Mouse (Mus musculus) T-helper 17 cell (primary cell): ENCODE measurements around the gene Gm9508.

Experiments
- in situ Hi-C, 2 experiments: fragments of 300-600 bp; cut with MboI, MseI; formaldehyde crosslinking; loops; 1 replicate in 1 of 2; 2 replicates in 1 of 2; pipeline ENCODE4 v1.15.1; 2025; ENCODE audit warnings: high pct_unique_total_duplicates in 2 of 2

Gm9508 gene

DNA sequence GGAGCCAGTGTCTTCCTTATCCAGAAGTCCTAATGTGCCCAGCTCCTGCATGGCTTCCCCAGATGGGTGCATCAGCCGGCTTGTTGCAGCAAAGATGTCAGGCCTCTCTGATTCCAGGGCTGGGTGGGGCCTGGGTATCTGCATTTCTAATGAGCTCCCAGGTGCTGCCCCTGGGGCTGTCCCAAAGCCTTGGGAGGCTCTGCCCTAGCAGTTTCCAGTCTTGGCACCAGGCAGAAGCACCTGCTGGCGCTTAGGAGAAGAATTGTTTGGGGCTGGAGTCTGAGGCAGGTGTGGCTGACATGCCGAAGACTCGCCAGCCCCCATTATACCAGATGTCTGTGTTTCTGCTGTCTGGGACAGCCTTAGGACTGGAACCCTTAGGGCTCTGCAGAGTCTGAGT lies 26.3 kb downstream of the Gm9508 start:
- in situ Hi-C loops = loop anchor here in 1 of 2 experiments (10.0 kb wide), 1 partner anchor 1426 kb away; no protein-coding TSS in a partner anchor

DNA sequence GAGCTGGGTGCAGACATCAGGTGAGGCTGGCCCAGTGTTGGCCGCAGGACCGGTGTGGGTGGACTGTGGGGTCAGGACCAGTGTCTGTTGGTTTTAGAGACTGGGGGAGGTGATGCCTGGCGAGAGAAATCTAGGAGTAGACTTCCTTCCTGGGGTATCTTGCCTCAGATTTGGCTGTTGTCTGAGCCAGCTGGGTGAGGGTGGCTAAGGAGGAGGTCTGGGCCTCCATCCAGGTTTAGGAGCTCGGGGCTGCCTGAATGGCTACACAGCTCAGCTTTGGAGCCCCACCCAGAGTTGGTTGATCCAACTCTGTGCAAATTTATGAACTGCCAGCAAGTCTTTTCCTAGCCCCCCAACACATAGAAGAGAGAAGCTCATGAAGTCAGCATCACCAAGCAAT lies 29.6 kb downstream of the Gm9508 start:
- in situ Hi-C loops = no loop called here

DNA sequence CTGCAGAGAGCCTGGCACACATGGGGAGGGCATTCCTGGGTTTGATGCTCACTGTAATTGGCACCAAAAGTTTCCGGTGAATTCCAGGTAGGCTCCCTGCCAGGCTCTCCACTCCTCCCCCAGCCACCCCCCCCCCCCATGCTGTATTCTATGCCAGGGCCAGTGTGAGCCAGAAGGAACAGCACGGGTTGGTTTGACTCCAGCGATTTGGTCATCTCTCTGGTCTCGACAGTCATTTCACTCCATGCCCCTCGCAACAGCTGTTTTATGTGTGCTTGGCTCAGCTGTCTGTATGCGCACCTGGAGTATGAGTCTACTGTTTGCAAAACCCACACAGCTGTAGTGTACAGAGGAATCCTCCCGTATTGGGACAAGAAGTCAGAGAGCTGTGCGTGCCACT lies 30.7 kb downstream of the Gm9508 start:
- in situ Hi-C loops = no loop called here

DNA sequence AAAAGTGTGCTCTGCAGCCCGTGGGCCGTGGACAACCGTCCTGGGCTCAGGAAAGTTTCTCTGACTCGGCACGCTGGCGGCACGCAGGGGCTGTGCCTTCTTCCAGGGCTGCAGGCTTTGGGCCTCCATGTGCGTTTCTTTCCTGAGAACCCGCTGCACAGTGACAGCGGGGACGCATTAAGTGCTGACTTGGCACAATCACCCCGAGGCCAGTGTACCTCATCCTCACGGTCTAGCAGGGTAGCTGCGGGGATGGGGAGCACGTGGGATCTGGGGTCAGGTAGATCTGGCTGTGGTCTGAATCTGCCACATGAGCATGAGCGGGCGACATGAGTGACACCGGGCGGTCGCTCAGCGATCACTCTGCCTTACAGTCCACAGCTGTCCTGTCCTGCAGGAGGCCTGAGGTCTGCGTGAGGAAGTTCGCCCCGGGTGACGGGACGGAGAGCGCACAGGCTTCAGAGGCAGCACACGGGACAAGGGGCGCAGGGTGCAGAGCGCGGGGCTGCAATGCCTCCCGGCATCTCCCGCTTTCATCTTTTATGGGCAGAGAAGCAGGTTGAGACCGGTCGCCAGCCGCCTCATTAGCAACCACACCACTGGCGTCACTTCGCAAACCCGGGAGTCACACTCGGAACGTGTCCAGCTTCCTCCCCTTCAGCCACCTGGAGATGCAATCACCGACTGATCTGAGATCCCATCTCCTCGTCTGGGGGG lies 32.9 kb downstream of the Gm9508 start:
- in situ Hi-C loops = no loop called here

DNA sequence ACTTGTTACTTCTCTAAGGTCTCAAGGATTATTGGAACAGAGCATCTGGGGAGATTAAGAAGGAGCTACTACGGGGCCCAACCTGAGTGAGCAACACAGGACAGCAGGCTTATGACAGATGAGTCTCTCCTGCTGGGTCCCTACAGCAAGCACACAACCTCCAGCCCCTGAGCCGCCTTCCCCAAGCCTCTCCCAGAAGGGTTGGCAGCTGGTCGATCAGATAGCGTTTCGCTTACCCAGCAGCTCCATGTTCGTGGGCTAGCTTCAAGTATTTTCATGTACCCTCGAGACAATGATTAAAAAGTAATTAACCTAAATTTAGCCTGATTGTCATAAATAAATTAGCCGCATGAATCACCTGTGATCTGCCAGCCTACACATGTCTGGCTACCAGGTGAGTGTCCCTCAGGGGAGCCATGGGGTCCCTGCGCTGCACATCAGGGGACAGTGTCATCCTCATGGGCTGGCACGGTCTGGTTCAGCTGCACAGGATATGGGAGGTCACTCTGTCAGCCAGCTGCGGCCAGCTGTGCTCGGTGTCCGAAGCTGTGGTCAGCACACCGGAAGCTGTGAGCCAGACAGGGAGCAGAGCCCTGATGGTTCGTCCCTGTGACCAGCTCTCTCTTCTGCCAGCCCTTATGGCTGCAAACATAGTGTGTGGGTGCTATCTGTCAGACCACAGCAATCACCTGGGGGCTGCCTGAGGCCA lies 38.6 kb downstream of the Gm9508 start:
- in situ Hi-C loops = no loop called here

DNA sequence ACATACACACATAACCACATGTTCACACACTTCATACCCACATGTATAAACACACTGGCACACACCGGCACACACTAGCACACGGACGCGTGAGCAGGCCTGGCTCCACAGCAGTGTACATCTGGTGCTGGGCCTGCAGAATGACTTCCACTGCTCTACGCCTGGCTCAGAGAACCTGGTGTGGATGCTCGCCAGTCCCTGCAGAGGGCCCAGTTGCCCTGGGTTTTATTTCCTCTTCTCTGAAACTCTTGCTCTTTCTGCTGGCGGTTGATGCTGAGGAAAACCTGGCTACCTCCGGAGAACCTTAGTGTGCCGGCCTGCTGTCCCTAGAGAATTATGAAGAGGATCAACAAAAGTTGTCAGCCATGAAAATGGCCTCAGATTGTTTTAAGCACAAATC lies 45.0 kb downstream of the Gm9508 start:
- in situ Hi-C loops = no loop called here

DNA sequence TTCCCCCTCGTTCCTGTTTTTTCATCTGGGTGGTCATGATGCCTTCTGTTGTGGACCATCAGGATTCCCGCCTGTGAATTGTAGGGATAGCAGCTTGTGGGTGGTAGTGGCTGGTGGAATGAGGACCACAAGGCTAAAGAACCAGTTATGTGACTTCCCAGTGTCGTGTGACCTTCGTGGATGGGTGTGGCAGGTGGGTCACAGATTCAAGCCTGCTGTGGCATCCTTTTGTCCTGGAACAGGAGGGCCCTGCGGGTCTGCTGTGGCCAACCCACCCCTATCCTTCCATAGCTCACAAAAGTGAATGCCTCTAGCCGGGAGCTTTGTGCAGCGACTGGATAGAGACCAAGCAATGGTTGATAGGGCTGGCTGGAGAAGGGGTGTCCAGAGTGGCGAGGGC lies 49.1 kb downstream of the Gm9508 start:
- in situ Hi-C loops = loop anchor here in 1 of 2 experiments (10.0 kb wide), 1 partner anchor 1957 kb away; no protein-coding TSS in a partner anchor

DNA sequence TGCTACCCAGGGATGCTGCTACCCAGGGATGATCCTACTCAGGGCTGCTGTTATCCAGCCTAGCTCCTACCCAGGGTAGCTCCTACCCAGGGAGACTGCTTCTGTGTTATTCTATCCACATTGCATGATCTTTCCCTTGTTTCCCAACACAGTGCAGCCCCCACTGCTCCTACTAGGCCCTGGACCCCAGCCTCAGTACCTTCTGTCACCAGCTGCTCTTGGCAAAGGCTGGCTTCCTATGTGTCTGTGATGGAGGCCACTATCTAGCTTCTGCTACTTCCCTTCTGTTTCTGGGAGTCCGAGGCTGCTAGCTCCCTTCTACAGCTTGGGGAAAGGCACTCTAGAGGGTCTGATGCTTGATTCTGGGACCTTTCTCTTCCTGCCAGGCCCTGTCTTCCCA lies 49.6 kb downstream of the Gm9508 start:
- in situ Hi-C loops = loop anchor here in 1 of 2 experiments (10.0 kb wide), 1 partner anchor 1957 kb away; no protein-coding TSS in a partner anchor
